Mouse (Mus musculus) forebrain, postnatal 0 days (tissue): ENCODE measurements around the gene Slc2a13. TPM values are rescaled to one million over a fixed set of nuclear protein-coding genes. Genes with fewer than 3 reads are reported as not detected.

Experiments
- ATAC-seq: fragments of 200-750 bp; cut with Nextera tagmentation; 2 replicates; pipeline ENCODE4 v1.8.0; 2017; ENCODE audit warnings: mild to moderate bottlenecking, moderate library complexity
- DNase-seq: peaks from one replicate; pipeline ENCODE4 v3.0.0-alpha.2; 2015
- H3K27ac ChIP-seq: fragments of 300-500 bp; sonication (generic); 2 replicates; pipeline ENCODE4 v1.5.1; 2014; ENCODE audit warnings: low read depth, mild to moderate bottlenecking, antibody characterized with exemption, low read length, moderate library complexity, mixed read lengths
- H3K27me3 ChIP-seq: fragments of 300-500 bp; sonication (generic); 2 replicates; pipeline ENCODE4 v1.6.1; 2014; ENCODE audit warnings: mild to moderate bottlenecking, low read length, mixed read lengths; ENCODE audit not compliant: insufficient read depth
- H3K36me3 ChIP-seq: fragments of 300-500 bp; sonication (generic); 2 replicates; pipeline ENCODE4 v1.6.1; 2014; ENCODE audit warnings: mild to moderate bottlenecking, moderate library complexity; ENCODE audit not compliant: insufficient read depth
- H3K4me1 ChIP-seq: fragments of 300-500 bp; sonication (generic); 2 replicates; pipeline ENCODE4 v1.6.1; 2014; ENCODE audit warnings: antibody characterized with exemption; ENCODE audit not compliant: insufficient read depth
- H3K4me2 ChIP-seq: fragments of 300-500 bp; sonication (generic); 2 replicates; pipeline ENCODE4 v1.6.1; 2014; ENCODE audit warnings: low read depth, mild to moderate bottlenecking, moderate library complexity
- H3K4me3 ChIP-seq: fragments of 300-500 bp; sonication (generic); 2 replicates; pipeline ENCODE4 v1.5.1; 2014; ENCODE audit warnings: low read depth, low read length, mixed read lengths
- H3K9ac ChIP-seq: fragments of 300-500 bp; sonication (generic); 2 replicates; pipeline ENCODE4 v1.6.1; 2014; ENCODE audit warnings: mild to moderate bottlenecking
- H3K9me3 ChIP-seq: fragments of 300-500 bp; sonication (generic); 2 replicates; pipeline ENCODE4 v1.6.1; 2016; ENCODE audit warnings: low read length
- CTCF ChIP-seq: sonication (generic); IDR thresholded peaks from 2 replicates; pipeline ENCODE4 v1.5.1; 2016; ENCODE audit warnings: antibody characterized with exemption, control low read depth, low read depth
- WGBS: fragments of 180-500 bp; shearing (Covaris S2); extraction: QIAGEN DNeasy Blood & Tissue Kit; methylation state at CpG from one replicate; pipeline ENCODE4 v1.1.7; 2014; 5-methylcytosine and 5-hydroxymethylcytosine counted together
- polyA plus RNA-seq: library from polyadenylated mRNA; unstranded; fragments of >200 nt; fragmentation: Nextera tagmentation; extraction: Ambion mirVana; gene quantifications from 2 replicates; pipeline ENCODE4 v1.2.1, GENCODE M21; 2015
- total RNA-seq: library from RNA; depleted of rRNA; stranded (reverse); fragments of >200 nt; gene quantifications from 2 replicates; pipeline ENCODE4 v1.2.3, GENCODE M21; 2014; rRNA removed

The Slc2a13 gene
- 18.9 and 27.3 TPM in 2 replicates for total RNA-seq
- 2.1 and 2.7 TPM in 2 replicates for polyA plus RNA-seq

GRCm38 (mm10) chr15:91573111-91573538, at the start of gene Slc2a13:
Gene Slc2a13, minus strand, starts transcription at chr15:91573261.
- H3K4me1 ChIP-seq, result 0 out of 2 replicates have a peak, but pooled peaks cover 3% of the 10 kb centered on the region
- no peaks in the 10 kb centered on the region for H3K9me3 ChIP-seq
- DNase-seq (peak; percentile 93), ATAC-seq (peak; percentile 96)
- H3K27ac ChIP-seq, result peak within 1 kb of the TSS; percentile 74
- H3K9ac ChIP-seq, result peak within 1 kb of the TSS; percentile 84
- under 1% methylated on average over 26 of the region's 26 CpGs for whole genome bisulfite sequencing
- peak within 1 kb of the TSS; percentile 93 for H3K4me2 ChIP-seq
- peak within 1 kb of the TSS; percentile 64 for H3K4me3 ChIP-seq
- H3K36me3 ChIP-seq, result no peaks in the 10 kb centered on the region
- TF ChIP-seq CTCF, result peak; percentile 49
- no peaks in the 10 kb centered on the region for H3K27me3 ChIP-seq

- Histone ChIP-seq H3K9ac (no peak overlapping the region), H3K4me1 (no peaks in the 10 kb centered on the region), H3K36me3 (no peaks in the 10 kb centered on the region), H3K4me2 (no peak overlapping the region), H3K27me3 (no peaks in the 10 kb centered on the region), H3K4me3 (no peak overlapping the region), H3K9me3 (no peaks in the 10 kb centered on the region), H3K27ac (no peak overlapping the region)
- DNase-seq (no peak), ATAC-seq (no peak)
- TF ChIP-seq CTCF, result no peak
- WGBS, result 92% methylated on average over 12 of the region's 12 CpGs
Measured at GRCm38 (mm10) chr15:91616016-91616415, 43.0 kb upstream of the Slc2a13 start.

GRCm38 (mm10) chr15:91615532-91615931, 42.5 kb upstream of the Slc2a13 start:
- H3K27me3 ChIP-seq, result no peaks in the 10 kb centered on the region
- no peak overlapping the region for H3K4me3 ChIP-seq
- H3K4me2 ChIP-seq, result no peak overlapping the region
- no peaks in the 10 kb centered on the region for H3K4me1 ChIP-seq
- H3K27ac ChIP-seq, result no peak overlapping the region
- ATAC-seq (no peak), DNase-seq (no peak)
- H3K36me3 ChIP-seq, result no peaks in the 10 kb centered on the region
- no peaks in the 10 kb centered on the region for H3K9me3 ChIP-seq
- no peak for TF ChIP-seq CTCF
- H3K9ac ChIP-seq, result no peak overlapping the region
- 87% methylated on average over 4 of the region's 4 CpGs for WGBS

GRCm38 (mm10) chr15:91613981-91614665, 41.1 kb upstream of the Slc2a13 start:
- H3K4me3 ChIP-seq, result no peak overlapping the region
- ATAC-seq, result peak; percentile 66
- 71% methylated on average over 11 of the region's 11 CpGs for WGBS

GRCm38 (mm10) chr15:91609713-91610112, 36.7 kb upstream of the Slc2a13 start:
- peak; percentile 59 for TF ChIP-seq CTCF
- Histone ChIP-seq H3K4me1 (no peaks in the 10 kb centered on the region), H3K9me3 (no peaks in the 10 kb centered on the region), H3K4me2 (no peak overlapping the region), H3K4me3 (no peak overlapping the region), H3K27ac (no peak overlapping the region), H3K36me3 (no peaks in the 10 kb centered on the region), H3K27me3 (no peaks in the 10 kb centered on the region), H3K9ac (no peak overlapping the region)
- DNase-seq, result peak; percentile 61
- no peak for ATAC-seq
- 36% methylated on average over 8 of the region's 8 CpGs for WGBS

More at GRCm38 (mm10) chr15:91613981-91614665, 41.1 kb upstream of the Slc2a13 start:
- TF ChIP-seq CTCF, result no peak
- no peaks in the 10 kb centered on the region for H3K9me3 ChIP-seq
- H3K4me1 ChIP-seq, result no peaks in the 10 kb centered on the region
- no peaks in the 10 kb centered on the region for H3K36me3 ChIP-seq
- no peak overlapping the region for H3K4me2 ChIP-seq
- peak; percentile 48 for DNase-seq
- peak overlapping the region; percentile 42; the same call in 1 of the 2 replicates for H3K27ac ChIP-seq
- 0 out of 2 replicates have a peak overlapping the region, but pooled peaks have one; percentile 14 for H3K9ac ChIP-seq
- H3K27me3 ChIP-seq, result no peaks in the 10 kb centered on the region

- H3K9ac ChIP-seq, result no peak overlapping the region
- no peak for TF ChIP-seq CTCF
- no peak overlapping the region for H3K4me3 ChIP-seq
- no peaks in the 10 kb centered on the region for H3K36me3 ChIP-seq
- 82% methylated on average over 2 of the region's 2 CpGs for WGBS
- ATAC-seq, result no peak
- H3K9me3 ChIP-seq, result no peaks in the 10 kb centered on the region
- DNase-seq, result no peak
- no peak overlapping the region for H3K27ac ChIP-seq
- no peak overlapping the region for H3K4me2 ChIP-seq
- no peaks in the 10 kb centered on the region for H3K4me1 ChIP-seq
- no peaks in the 10 kb centered on the region for H3K27me3 ChIP-seq
Measured at GRCm38 (mm10) chr15:91608811-91609210, 35.8 kb upstream of the Slc2a13 start.

GRCm38 (mm10) chr15:91601197-91601596, 28.1 kb upstream of the Slc2a13 start:
- 0 out of 2 replicates have a peak, but pooled peaks have one; percentile 45 for ATAC-seq
- Histone ChIP-seq H3K9ac (no peak overlapping the region), H3K27me3 (no peaks in the 10 kb centered on the region), H3K36me3 (no peaks in the 10 kb centered on the region), H3K4me1 (no peaks in the 10 kb centered on the region), H3K9me3 (no peaks in the 10 kb centered on the region), H3K27ac (no peak overlapping the region), H3K4me3 (no peak overlapping the region), H3K4me2 (no peak overlapping the region)
- peak; percentile 79 for DNase-seq
- TF ChIP-seq CTCF, result 0 out of 2 replicates have a peak, but pooled peaks have one; percentile 3
- 42% methylated on average over 7 of the region's 7 CpGs for WGBS
